Mouse (Mus musculus) embryonic facial prominence, embryonic 11.5 days (tissue): Measurements from ENCODE around the gene Smc3. TPM values are rescaled to one million over a fixed set of nuclear protein-coding genes. Genes with fewer than 3 reads are reported as not detected.

Experiments
- ATAC-seq: fragments of 200-750 bp; cut with Nextera tagmentation; replicated peaks from 2 replicates; pipeline ENCODE4 v1.8.0; 2017; ENCODE audit warnings: low read depth; ENCODE audit not compliant: insufficient number of reproducible peaks, low FRiP score, low TSS enrichment
- DNase-seq: peaks from one replicate; pipeline ENCODE4 v3.0.0-alpha.2; 2015; ENCODE audit warnings: low spot score
- H3K27ac ChIP-seq: fragments of 300-500 bp; sonication (generic); replicated peaks from 2 replicates; pipeline ENCODE4 v1.5.1; 2014; ENCODE audit warnings: mild to moderate bottlenecking, low read depth, low read length, control low read depth
- H3K27me3 ChIP-seq: fragments of 300-500 bp; sonication (generic); 2 replicates; pipeline ENCODE4 v1.6.1; 2014; ENCODE audit warnings: mild to moderate bottlenecking, low read length, moderate library complexity, mixed read lengths; ENCODE audit not compliant: control insufficient read depth, insufficient read depth
- H3K36me3 ChIP-seq: fragments of 300-500 bp; sonication (generic); replicated peaks from 2 replicates; pipeline ENCODE4 v1.6.1; 2014; ENCODE audit warnings: low read depth, mild to moderate bottlenecking, low read length, moderate library complexity, mixed read lengths; ENCODE audit not compliant: control insufficient read depth, insufficient read depth
- H3K4me1 ChIP-seq: fragments of 300-500 bp; sonication (generic); 2 replicates; pipeline ENCODE4 v1.6.1; 2014; ENCODE audit warnings: low read length, mixed read lengths; ENCODE audit not compliant: control insufficient read depth, insufficient read depth
- H3K4me2 ChIP-seq: fragments of 300-500 bp; sonication (generic); 2 replicates; pipeline ENCODE4 v1.6.1; 2014; ENCODE audit warnings: low read depth, mild to moderate bottlenecking, control low read depth, low read length, moderate library complexity
- H3K4me3 ChIP-seq: fragments of 300-500 bp; sonication (generic); 2 replicates; pipeline ENCODE4 v1.5.1; 2014; ENCODE audit warnings: low read depth, low read length, control low read depth
- H3K9ac ChIP-seq: fragments of 300-500 bp; sonication (generic); replicated peaks from 2 replicates; pipeline ENCODE4 v1.6.1; 2014; ENCODE audit warnings: mild to moderate bottlenecking, control low read depth, low read length
- H3K9me3 ChIP-seq: fragments of 300-500 bp; sonication (generic); replicated peaks from 2 replicates; pipeline ENCODE4 v1.6.1; 2016; ENCODE audit warnings: mild to moderate bottlenecking, low read length, inconsistent platforms, mixed read lengths; ENCODE audit not compliant: control insufficient read depth
- WGBS: fragments of 180-500 bp; shearing (Covaris S2); extraction: QIAGEN DNeasy Blood & Tissue Kit; methylation state at CpG from one replicate; pipeline ENCODE4 v1.1.7; 2014; 5-methylcytosine and 5-hydroxymethylcytosine counted together
- polyA plus RNA-seq: library from polyadenylated mRNA; unstranded; fragments of >200 nt; fragmentation: Nextera tagmentation; extraction: Ambion mirVana; gene quantifications from 2 replicates; pipeline ENCODE4 v1.2.1, GENCODE M21; 2014

Smc3 gene
- polyA plus RNA-seq, 1 experiment from 2014 or later, result 103 TPM

DNA sequence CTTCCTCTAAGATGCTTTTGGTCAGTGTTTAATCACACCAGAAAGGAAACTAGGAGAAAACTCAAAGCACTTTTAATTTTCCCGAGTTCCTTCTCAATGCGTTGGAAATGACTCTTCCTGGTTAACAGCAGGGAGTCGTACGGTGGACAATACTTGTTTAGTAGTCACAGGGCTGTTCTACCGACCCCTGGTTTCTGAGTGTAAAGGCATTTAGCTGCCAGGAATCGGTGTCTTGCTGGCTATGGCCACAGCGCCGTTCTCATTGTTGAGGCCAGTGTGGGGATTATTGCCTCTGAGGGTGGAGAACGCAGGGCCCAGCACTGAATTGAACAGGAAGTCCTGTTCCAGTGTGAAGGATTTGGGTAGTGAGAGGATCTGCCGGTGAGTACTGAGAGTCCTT, 90.6 kb downstream of the Smc3 start:
- Histone ChIP-seq H3K27me3 (no peaks in the 10 kb centered on the region), H3K36me3 (no peaks in the 10 kb centered on the region), H3K9me3 (no peaks in the 10 kb centered on the region), H3K4me2 (no peak overlapping the region), H3K9ac (no peak overlapping the region), H3K4me3 (no peak overlapping the region), H3K27ac (no peak overlapping the region), H3K4me1 (no peaks in the 10 kb centered on the region)
- ATAC-seq (no peak), DNase-seq (no peak)
- 72% methylated on average over 10 of the region's 10 CpGs for WGBS

- H3K9ac ChIP-seq, result no peak overlapping the region
- WGBS, result 47% methylated on average over 1 of the region's 1 CpGs
- H3K36me3 ChIP-seq, result no peaks in the 10 kb centered on the region
- no peak overlapping the region for H3K4me2 ChIP-seq
- no peak overlapping the region for H3K4me3 ChIP-seq
- ATAC-seq, result no peak
- no peaks in the 10 kb centered on the region for H3K9me3 ChIP-seq
- no peaks in the 10 kb centered on the region for H3K27me3 ChIP-seq
- no peaks in the 10 kb centered on the region; the same call in 1 of the 2 replicates for H3K4me1 ChIP-seq
- H3K27ac ChIP-seq, result no peak overlapping the region
- no peak for DNase-seq
Measured at GRCm38 (mm10) chr19:53694020-53694419, 93.8 kb downstream of the Smc3 start.

Other genes with a start within 250 kb of the Smc3 start
- 2.4 TPM in 1 of 2 replicates, not detected in the other for gene Gm10197, start 228.6 kb upstream of the Smc3 start, polyA plus RNA-seq
- gene Smndc1, start 209.8 kb upstream of the Smc3 start, polyA plus RNA-seq, result 52.6 and 57.3 TPM in 2 replicates
- gene Dusp5, start 71.3 kb upstream of the Smc3 start, polyA plus RNA-seq, result 4.2 and 5.1 TPM in 2 replicates
- gene Nutf2-ps1, start 11.3 kb upstream of the Smc3 start, polyA plus RNA-seq, result 507 and 549 TPM in 2 replicates
- gene Rbm20, start 76.9 kb downstream of the Smc3 start, polyA plus RNA-seq, result 1.1 and 1.2 TPM in 2 replicates